Comparison of ENCODE assay signal across 11 mouse cellular contexts in genomic region chr15:94239637-94240036, GRCm38 (mm10).
DNase-seq lines count a peak whose midpoint lies in the region; ATAC-seq lines count a peak whose summit lies in the region.
"Had no signal": no experiment of that assay in that cellular context is flagged by ENCODE, and none has a peak within 500 bp of the region (broad histone marks: within the 10 kb centered on the region; RNA-seq: fewer than 3 reads in every experiment).

No protein-coding gene starts in this region.

- intact Hi-C loops in gastrocnemius, postnatal 14 days (cut with DNase I; ENCODE audit: low total_unique reads): no loop called here
- intact Hi-C loops in left cerebral cortex, postnatal 14 days (cut with DNase I): no loop called here

- H3K4me2 ChIP-seq in lung, embryonic 15.5 days: no peak overlapping the region
- H3K4me2 ChIP-seq: hindbrain, embryonic 13.5 days; liver, embryonic 12.5 days had no signal

- no peaks in the 10 kb centered on the region for H3K36me3 ChIP-seq in lung, embryonic 15.5 days
- H3K36me3 ChIP-seq: hindbrain, embryonic 13.5 days; liver, embryonic 12.5 days had no signal

- no peak for ATAC-seq in lung, embryonic 15.5 days (ENCODE audit: borderline replicate concordance, extremely low read depth, low FRiP score, low TSS enrichment)
- ATAC-seq in inflammation-experienced regulatory T-cells, adult 6 months: peak; percentile 43
- ATAC-seq: liver, embryonic 12.5 days had no signal

- peak; percentile 17 for DNase-seq in gastrocnemius, postnatal 10 days
- DNase-seq in gastrocnemius, postnatal 14 days: no peak
- DNase-seq in lung, postnatal 10 days: no peak
- DNase-seq in ES-CJ7 (ENCODE audit: low read depth, low spot score): peak; percentile 35
- no peak for DNase-seq in left cerebral cortex, postnatal 14 days (ENCODE audit: low spot score in 2 of 2)
- no peak for DNase-seq in cerebellum, adult 18-20 months
- DNase-seq: layer of hippocampus, adult 9-11 months had no signal

- H3K9me3 ChIP-seq in lung, embryonic 15.5 days: no peaks in the 10 kb centered on the region
- H3K9me3 ChIP-seq: hindbrain, embryonic 13.5 days; liver, embryonic 12.5 days had no signal

- 0 out of 2 replicates have a peak overlapping the region, but pooled peaks have one; percentile 77 for H3K27ac ChIP-seq in lung, embryonic 15.5 days
- H3K27ac ChIP-seq: hindbrain, embryonic 13.5 days; liver, embryonic 12.5 days had no signal

- WGBS in lung, embryonic 15.5 days: 81% methylated on average over 4 of the region's 4 CpGs

- H3K4me1 ChIP-seq in lung, embryonic 15.5 days: peaks cover 19% of the 10 kb centered on the region
- H3K4me1 ChIP-seq: hindbrain, embryonic 13.5 days; liver, embryonic 12.5 days had no signal

- no peak overlapping the region for H3K9ac ChIP-seq in lung, embryonic 15.5 days
- H3K9ac ChIP-seq: hindbrain, embryonic 13.5 days; liver, embryonic 12.5 days had no signal

- H3K4me3 ChIP-seq in lung, embryonic 15.5 days: no peak overlapping the region
- H3K4me3 ChIP-seq: hindbrain, embryonic 13.5 days; liver, embryonic 12.5 days had no signal

- no peaks in the 10 kb centered on the region for H3K27me3 ChIP-seq in lung, embryonic 15.5 days
- H3K27me3 ChIP-seq: hindbrain, embryonic 13.5 days; liver, embryonic 12.5 days had no signal

Comparison
In these comparisons a context has a peak if more than half of its experiments do, and no peak if none do; other contexts are left out.
1. DNase-seq: peak in gastrocnemius, postnatal 10 days (single experiment) and ES-CJ7 (single experiment); none in gastrocnemius, postnatal 14 days (single experiment), lung, postnatal 10 days (single experiment), left cerebral cortex, postnatal 14 days (0 of 2) and cerebellum, adult 18-20 months (0 of 2).